Mouse (Mus musculus) forebrain, embryonic 12.5 days (tissue): ENCODE measurements at regions not wholly inside any gene's neighbourhood (a gene's known extent, or its start where the extent isn't known, plus 50 kb on each side); places are given as distances from the start of the nearest gene placed in this dataset.

Experiments
- ATAC-seq: fragments of 200-750 bp; cut with Nextera tagmentation; 2 replicates; pipeline ENCODE4 v1.8.0; 2017; ENCODE audit warnings: moderate TSS enrichment; ENCODE audit not compliant: low FRiP score
- H3K27ac ChIP-seq: fragments of 300-500 bp; sonication (generic); 2 replicates; pipeline ENCODE4 v1.5.1; 2016; ENCODE audit warnings: mild to moderate bottlenecking
- H3K27me3 ChIP-seq: fragments of 300-500 bp; sonication (generic); 2 replicates; pipeline ENCODE4 v1.6.1; 2016; ENCODE audit warnings: mild to moderate bottlenecking
- H3K36me3 ChIP-seq: fragments of 300-500 bp; sonication (generic); replicated peaks from 2 replicates; pipeline ENCODE4 v1.6.1; 2016; ENCODE audit warnings: mild to moderate bottlenecking
- H3K4me1 ChIP-seq: fragments of 300-500 bp; sonication (generic); 2 replicates; pipeline ENCODE4 v1.6.1; 2016
- H3K4me2 ChIP-seq: fragments of 300-500 bp; sonication (generic); 2 replicates; pipeline ENCODE4 v1.6.1; 2016; ENCODE audit warnings: mild to moderate bottlenecking, moderate library complexity
- H3K4me3 ChIP-seq: fragments of 300-500 bp; sonication (generic); replicated peaks from 2 replicates; pipeline ENCODE4 v1.5.1; 2016; ENCODE audit warnings: mild to moderate bottlenecking
- H3K9ac ChIP-seq: fragments of 300-500 bp; sonication (generic); 2 replicates; pipeline ENCODE4 v1.6.1; 2016; ENCODE audit warnings: mild to moderate bottlenecking
- H3K9me3 ChIP-seq: fragments of 300-500 bp; sonication (generic); 2 replicates; pipeline ENCODE4 v1.6.1; 2016
- WGBS: fragments of 180-500 bp; shearing (Covaris S2); methylation state at CpG from one replicate; pipeline ENCODE4 v1.1.7; 2016; 5-methylcytosine and 5-hydroxymethylcytosine counted together

DNA sequence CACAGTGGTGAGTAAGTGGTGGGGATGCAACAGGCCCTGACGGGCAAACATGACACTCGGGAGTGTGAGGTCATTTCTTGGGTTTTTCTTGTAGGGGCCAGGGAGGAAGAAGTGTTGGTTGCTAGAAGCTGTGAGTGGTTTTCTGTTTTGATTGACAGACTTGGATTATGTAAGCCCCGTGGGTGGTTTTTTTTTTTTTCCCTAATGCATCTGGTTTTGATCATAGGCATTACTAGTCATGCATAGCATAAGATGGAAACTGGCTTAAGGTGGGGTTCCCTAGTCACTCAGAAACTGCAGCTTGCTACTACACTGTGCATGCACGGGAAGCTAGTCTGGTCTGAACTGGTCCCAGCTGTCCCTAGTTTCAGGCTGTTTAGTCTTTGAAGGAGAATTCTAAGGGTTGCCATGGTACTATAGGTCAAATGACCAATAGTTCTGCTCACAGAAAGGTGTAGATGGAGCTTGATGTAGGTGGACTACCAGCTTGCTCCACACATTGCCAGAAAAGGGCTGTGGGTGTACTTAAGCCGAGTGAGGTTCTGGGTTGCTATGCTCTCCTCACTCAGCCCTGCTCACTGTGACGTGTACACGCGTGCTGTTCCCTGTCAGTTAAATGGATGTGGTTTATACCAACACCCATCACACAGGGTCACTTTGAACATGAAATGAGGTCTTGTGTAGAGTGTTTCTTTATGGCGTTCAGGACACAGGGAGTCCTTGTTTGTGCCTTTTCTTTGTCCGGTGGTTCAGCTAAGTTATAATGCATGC lies 301.9 kb downstream of the Fut8 start:
- Histone ChIP-seq H3K4me2 (no peak overlapping the region), H3K4me1 (no peaks in the 10 kb centered on the region), H3K27ac (no peak overlapping the region), H3K27me3 (no peaks in the 10 kb centered on the region), H3K36me3 (no peaks in the 10 kb centered on the region), H3K4me3 (no peak overlapping the region), H3K9ac (no peak overlapping the region), H3K9me3 (no peaks in the 10 kb centered on the region)
- ATAC-seq, result no peak
- WGBS, result 87% methylated on average over 10 of the region's 10 CpGs

DNA sequence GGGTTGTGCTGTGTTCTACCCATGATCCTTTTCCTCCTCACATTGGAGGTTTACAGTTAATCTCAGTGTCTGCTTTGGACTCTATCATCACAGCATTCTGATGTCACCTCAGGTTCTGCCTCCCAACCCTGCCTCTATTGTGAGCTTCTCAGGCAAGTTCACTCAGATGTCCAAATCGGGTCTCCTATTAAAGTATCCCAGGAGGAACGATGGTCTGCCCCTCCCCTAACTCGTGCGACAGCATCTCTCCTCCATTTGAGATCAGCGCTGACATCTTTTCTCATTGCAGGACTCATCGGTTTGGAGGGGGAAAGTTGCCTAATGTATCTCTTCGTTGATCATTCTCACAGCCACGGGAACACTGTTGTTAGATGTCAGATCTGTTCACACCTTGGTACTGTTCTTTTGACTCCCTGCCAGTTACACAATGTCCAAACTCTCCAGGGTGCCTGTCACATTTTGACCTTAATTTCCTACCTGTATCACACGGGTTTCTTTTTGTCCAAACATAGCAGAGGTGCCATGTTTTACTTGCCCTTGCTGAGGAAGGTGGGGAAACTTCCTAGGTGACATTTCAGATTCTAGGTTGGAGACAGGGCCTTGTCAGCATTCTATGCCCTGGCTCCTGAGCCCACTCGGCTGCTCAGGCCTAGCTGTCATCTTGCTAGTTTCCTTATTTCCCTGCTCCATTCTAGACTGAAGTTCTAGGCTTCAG lies 303.3 kb downstream of the Fut8 start:
- 88% methylated on average over 10 of the region's 10 CpGs for WGBS
- H3K4me1 ChIP-seq, result no peaks in the 10 kb centered on the region
- H3K9ac ChIP-seq, result no peak overlapping the region
- no peak overlapping the region for H3K4me2 ChIP-seq
- H3K36me3 ChIP-seq, result no peaks in the 10 kb centered on the region
- no peaks in the 10 kb centered on the region for H3K9me3 ChIP-seq
- no peaks in the 10 kb centered on the region for H3K27me3 ChIP-seq
- H3K27ac ChIP-seq, result no peak overlapping the region
- no peak for ATAC-seq
- no peak overlapping the region for H3K4me3 ChIP-seq

DNA sequence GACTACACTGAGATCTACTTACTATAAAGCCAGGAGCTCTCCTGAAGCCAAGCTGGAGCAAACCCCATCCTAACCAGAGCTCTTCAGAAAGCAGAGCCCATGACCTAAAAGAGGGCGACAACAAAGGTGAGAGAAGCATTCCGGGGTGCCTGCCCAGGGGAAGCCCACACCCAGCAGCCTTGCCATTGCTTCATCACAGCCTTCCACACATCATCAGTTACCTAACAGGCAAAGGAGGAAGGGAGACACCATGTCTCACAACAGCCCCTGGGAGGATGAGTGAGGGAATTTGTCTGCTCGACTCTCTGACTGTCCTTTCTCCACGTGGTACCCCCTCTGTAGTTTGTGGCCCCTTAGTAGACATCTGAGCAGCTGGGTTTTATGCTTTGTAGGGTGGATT lies 303.9 kb downstream of the Fut8 start:
- WGBS, result 86% methylated on average over 4 of the region's 4 CpGs
- H3K27ac ChIP-seq, result no peak overlapping the region
- no peak overlapping the region for H3K4me2 ChIP-seq
- H3K27me3 ChIP-seq, result no peaks in the 10 kb centered on the region
- no peak overlapping the region for H3K4me3 ChIP-seq
- no peaks in the 10 kb centered on the region for H3K4me1 ChIP-seq
- no peak for ATAC-seq
- H3K36me3 ChIP-seq, result no peaks in the 10 kb centered on the region
- H3K9me3 ChIP-seq, result no peaks in the 10 kb centered on the region
- H3K9ac ChIP-seq, result no peak overlapping the region

DNA sequence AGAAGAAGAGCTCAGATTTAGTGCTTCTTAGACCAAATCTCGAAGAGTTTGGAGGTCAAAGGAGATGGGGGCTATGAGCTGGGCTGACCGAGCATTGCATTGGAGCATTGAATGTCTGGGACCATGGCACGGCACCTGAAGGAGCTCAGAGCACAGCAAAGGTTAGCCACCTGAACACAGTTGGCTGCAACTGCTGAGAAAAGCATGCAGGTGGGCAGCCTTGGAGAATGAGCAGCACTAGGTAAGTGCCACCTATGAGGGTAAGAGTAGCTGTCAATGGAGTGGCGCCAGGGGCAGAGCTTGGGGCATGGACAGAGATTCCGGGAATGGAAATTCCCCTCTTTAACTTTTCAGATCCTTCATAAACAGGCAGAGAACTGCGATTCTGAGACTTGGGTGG lies 305.7 kb downstream of the Fut8 start:
- Histone ChIP-seq H3K36me3 (no peaks in the 10 kb centered on the region), H3K9me3 (no peaks in the 10 kb centered on the region), H3K4me2 (no peak overlapping the region), H3K27me3 (no peaks in the 10 kb centered on the region), H3K9ac (no peak overlapping the region), H3K4me3 (no peak overlapping the region), H3K27ac (no peak overlapping the region), H3K4me1 (no peaks in the 10 kb centered on the region)
- ATAC-seq, result no peak
- 88% methylated on average over 6 of the region's 6 CpGs for WGBS

DNA sequence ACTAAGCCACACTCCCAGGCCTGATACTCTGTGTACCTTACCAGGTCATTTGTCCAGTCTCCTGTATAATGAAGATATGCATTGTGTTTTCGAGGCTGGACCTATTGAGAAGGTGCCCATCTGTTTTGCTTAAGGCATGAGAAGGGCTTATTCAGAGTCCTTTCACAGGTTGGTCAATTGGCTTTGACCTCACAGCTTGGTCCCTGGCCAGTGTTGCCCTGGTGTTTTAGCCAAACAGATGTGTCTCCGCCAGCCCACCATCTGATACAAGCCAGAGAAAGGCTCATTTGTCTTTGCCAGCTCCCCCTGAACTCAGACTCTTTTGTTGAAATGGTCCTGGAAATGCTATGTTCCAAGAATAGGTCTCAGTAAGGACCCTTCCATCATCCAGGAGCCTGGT lies 308.2 kb downstream of the Fut8 start:
- H3K4me1 ChIP-seq, result no peaks in the 10 kb centered on the region
- 63% methylated on average over 2 of the region's 2 CpGs for WGBS
- H3K4me2 ChIP-seq, result no peak overlapping the region
- no peaks in the 10 kb centered on the region for H3K27me3 ChIP-seq
- no peaks in the 10 kb centered on the region for H3K9me3 ChIP-seq
- no peak overlapping the region for H3K9ac ChIP-seq
- no peak overlapping the region for H3K4me3 ChIP-seq
- no peak overlapping the region for H3K27ac ChIP-seq
- no peak for ATAC-seq
- no peaks in the 10 kb centered on the region for H3K36me3 ChIP-seq

DNA sequence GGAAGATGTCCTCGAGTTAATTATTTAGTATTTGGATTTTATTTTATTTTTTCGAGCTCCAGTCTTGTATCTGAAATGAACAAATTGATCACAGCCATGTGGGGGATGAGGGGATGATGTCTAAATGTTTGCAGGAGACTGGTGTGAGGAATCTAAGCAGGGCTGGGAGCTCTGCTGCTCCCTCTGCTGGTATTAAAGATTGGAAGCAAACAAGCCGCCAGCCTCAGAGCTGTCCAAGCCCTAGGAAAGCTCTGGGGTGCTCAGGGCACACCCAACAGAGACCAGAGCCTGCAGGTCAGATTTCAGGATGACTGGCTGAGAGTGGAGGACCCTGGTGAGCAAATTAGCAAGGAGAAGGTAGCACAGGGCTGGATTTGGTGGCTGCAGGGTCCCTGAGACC lies 330.4 kb downstream of the Fut8 start:
- ATAC-seq, result peak; percentile 75
- Histone ChIP-seq H3K4me2 (no peak overlapping the region), H3K36me3 (no peaks in the 10 kb centered on the region), H3K9ac (no peak overlapping the region), H3K4me1 (peaks cover 5% of the 10 kb centered on the region; the same call in 1 of the 2 replicates), H3K27ac (no peak overlapping the region), H3K9me3 (no peaks in the 10 kb centered on the region), H3K4me3 (no peak overlapping the region), H3K27me3 (no peaks in the 10 kb centered on the region)
- 8% methylated on average over 3 of the region's 3 CpGs for WGBS

DNA sequence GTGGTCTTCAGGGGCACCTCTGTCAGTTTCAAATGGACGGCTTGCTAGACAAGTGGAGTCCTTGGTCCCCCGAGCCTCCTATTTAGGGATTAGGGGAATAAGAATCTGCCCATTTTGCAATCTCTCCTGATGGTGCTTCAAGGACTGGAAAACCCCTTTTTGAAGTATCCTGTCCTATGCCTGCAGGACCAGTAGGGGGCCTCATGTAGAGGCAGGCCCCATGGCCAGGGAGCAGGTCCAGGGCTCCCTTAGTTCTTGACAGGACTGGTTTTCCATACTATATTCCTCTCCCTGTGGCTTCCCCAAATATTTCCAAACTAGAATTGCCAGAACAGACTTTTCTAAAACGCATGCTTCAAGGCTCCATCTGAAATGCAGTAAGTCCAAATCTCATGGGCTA lies 332.6 kb downstream of the Fut8 start:
- no peak overlapping the region for H3K9ac ChIP-seq
- H3K4me2 ChIP-seq, result no peak overlapping the region
- 79% methylated on average over 3 of the region's 3 CpGs for WGBS
- H3K9me3 ChIP-seq, result no peaks in the 10 kb centered on the region
- H3K36me3 ChIP-seq, result no peaks in the 10 kb centered on the region
- no peaks in the 10 kb centered on the region for H3K27me3 ChIP-seq
- no peak overlapping the region for H3K27ac ChIP-seq
- peaks cover 5% of the 10 kb centered on the region; the same call in 1 of the 2 replicates for H3K4me1 ChIP-seq
- H3K4me3 ChIP-seq, result no peak overlapping the region
- no peak for ATAC-seq

DNA sequence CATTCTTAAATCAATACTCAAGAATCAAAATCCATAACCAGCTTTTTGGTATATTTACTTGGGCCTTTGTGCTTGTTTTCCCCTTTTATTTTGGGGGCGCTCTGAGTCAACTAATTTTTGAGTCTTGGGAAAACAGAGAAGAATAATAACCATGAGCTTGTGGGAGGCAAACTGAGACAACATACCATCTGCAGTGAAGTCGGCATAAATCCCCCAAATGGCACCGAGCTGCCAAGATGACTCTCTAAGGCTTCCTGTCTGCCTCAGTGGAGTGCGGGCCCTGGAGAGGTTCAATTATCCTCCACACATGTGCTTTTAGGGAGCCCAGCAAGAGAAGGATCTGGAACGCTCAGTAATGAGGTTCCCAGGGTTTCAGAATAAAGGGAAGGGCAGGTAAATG lies 333.1 kb downstream of the Fut8 start:
- Histone ChIP-seq H3K27me3 (no peaks in the 10 kb centered on the region), H3K4me1 (peaks cover 5% of the 10 kb centered on the region; the same call in 1 of the 2 replicates), H3K27ac (no peak overlapping the region), H3K9me3 (no peaks in the 10 kb centered on the region), H3K4me2 (no peak overlapping the region), H3K9ac (no peak overlapping the region), H3K4me3 (no peak overlapping the region), H3K36me3 (no peaks in the 10 kb centered on the region)
- 75% methylated on average over 5 of the region's 5 CpGs for WGBS
- ATAC-seq, result no peak

DNA sequence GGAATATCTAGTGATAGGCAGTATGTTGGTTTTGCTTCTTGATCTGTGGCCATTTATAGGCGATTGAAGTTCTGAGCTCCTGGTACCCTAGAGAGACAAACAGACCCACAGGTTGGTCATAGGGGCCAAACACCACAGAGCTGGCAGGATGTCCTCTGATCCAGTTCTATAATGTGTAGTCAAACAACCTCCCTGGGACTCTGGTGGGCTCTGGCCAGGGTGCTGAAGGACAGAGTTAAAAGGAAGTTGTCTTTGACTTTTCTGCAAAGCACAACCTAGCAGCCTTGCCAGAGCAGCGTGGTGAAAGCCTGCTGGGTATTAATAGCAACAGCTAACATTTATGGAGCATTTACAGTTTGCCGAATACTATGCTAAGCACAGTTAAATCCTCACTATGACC lies 337.1 kb downstream of the Fut8 start:
- ATAC-seq, result no peak
- Histone ChIP-seq H3K36me3 (no peaks in the 10 kb centered on the region), H3K27me3 (no peaks in the 10 kb centered on the region)

DNA sequence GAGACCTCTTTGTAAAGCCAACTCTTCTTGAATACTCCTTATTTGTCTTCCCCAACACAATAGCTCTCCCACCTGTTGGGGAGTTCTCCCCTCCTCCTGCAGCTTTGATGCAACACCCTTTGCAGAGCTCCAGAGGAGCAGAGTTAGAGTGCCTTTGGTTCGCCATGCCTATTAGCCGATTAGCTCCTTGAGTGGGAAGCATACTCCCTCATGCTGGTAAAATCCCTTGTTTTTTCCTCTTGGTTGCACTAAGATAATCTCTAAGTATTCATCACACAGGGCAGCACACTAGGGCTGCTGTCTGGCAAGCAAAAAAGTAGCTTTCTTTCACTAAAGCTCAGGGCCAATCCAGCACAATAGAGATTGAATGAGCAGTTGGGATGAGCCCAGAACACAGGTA lies 350.4 kb downstream of the Fut8 start:
- H3K4me1 ChIP-seq, result peaks cover 7% of the 10 kb centered on the region; the same call in 1 of the 2 replicates
- H3K9me3 ChIP-seq, result no peaks in the 10 kb centered on the region
- H3K27ac ChIP-seq, result no peak overlapping the region
- no peak overlapping the region for H3K4me2 ChIP-seq
- no peak for ATAC-seq
- H3K4me3 ChIP-seq, result no peak overlapping the region
- 13% methylated on average over 2 of the region's 2 CpGs for WGBS
- H3K27me3 ChIP-seq, result no peaks in the 10 kb centered on the region
- H3K36me3 ChIP-seq, result no peaks in the 10 kb centered on the region
- no peak overlapping the region for H3K9ac ChIP-seq

More for the DNA sequence above, 337.1 kb downstream of the Fut8 start:
- WGBS, result 65% methylated on average over 3 of the region's 3 CpGs
- H3K4me1 ChIP-seq, result peaks cover 5% of the 10 kb centered on the region; the same call in 1 of the 2 replicates
- no peak overlapping the region for H3K27ac ChIP-seq
- no peak overlapping the region for H3K4me2 ChIP-seq
- H3K4me3 ChIP-seq, result no peak overlapping the region
- no peaks in the 10 kb centered on the region for H3K9me3 ChIP-seq
- no peak overlapping the region for H3K9ac ChIP-seq

DNA sequence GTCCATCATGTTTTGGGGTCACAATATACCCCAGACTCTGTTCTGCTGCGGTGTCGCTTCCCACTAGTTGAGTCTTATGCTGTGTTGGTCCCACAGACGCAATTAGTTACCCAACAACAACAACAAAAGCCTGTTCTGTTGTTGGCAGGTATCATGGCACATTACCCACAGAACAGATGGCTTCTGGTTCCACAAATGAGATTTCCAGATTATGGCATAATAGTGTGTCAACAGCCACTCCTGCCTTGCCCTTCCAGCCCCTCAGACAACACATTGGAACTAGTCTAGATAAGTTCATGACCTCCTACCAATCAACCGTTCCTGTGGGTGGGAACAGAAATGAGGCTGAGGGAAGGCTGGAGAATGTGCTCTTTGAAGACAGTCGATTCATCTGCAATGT lies 351.5 kb downstream of the Fut8 start:
- Histone ChIP-seq H3K27me3 (no peaks in the 10 kb centered on the region), H3K4me3 (no peak overlapping the region), H3K4me2 (no peak overlapping the region), H3K27ac (no peak overlapping the region), H3K36me3 (no peaks in the 10 kb centered on the region), H3K4me1 (peaks cover 7% of the 10 kb centered on the region; the same call in 1 of the 2 replicates), H3K9ac (no peak overlapping the region), H3K9me3 (no peaks in the 10 kb centered on the region)
- no peak for ATAC-seq
- WGBS, result 73% methylated on average over 5 of the region's 5 CpGs

DNA sequence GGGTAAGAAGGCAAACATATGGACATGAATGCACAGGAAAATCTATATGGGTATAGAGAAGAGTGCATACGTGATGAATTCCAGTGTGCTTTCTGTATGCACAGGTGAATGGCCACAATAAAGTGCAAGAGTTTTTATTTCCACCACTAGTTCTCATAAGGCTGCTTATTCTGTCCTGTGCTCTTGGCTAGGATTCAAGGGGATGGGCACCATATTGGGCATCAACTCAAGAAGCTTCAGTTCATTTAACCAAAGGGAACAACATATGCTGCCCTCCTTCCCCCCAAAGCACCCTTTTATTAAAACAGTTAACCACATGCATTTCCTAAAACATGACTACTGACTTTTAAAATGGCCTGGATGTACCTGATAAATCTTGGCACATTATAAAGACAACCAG lies 356.2 kb downstream of the Fut8 start:
- H3K9me3 ChIP-seq, result no peaks in the 10 kb centered on the region
- 88% methylated on average over 1 of the region's 1 CpGs for WGBS
- ATAC-seq, result no peak

DNA sequence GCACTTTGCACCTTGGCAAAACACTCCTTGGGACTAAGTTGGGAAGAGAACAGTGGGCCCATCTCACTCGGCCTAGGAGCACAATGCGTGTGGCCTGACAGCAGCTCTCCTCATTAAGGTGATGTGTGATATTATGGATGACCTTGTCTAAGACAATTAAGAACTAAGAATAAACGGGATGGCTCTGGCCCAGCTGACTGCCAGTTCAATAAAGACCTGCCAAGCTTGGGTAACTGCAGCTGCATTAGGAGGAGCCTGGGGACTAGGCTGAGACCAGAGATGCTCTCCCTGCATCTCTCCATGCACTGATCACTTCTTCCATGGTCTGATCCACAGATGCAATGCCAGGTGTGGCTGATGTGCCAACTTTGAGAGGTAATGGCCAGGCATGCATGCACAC lies 356.7 kb downstream of the Fut8 start:
- H3K4me2 ChIP-seq, result no peak overlapping the region
- H3K4me1 ChIP-seq, result peaks cover 13% of the 10 kb centered on the region; the same call in 1 of the 2 replicates
- ATAC-seq, result no peak

More for the DNA sequence above, 356.2 kb downstream of the Fut8 start:
- H3K4me1 ChIP-seq, result peaks cover 13% of the 10 kb centered on the region; the same call in 1 of the 2 replicates
- no peaks in the 10 kb centered on the region for H3K36me3 ChIP-seq
- H3K4me3 ChIP-seq, result no peak overlapping the region
- no peak overlapping the region for H3K4me2 ChIP-seq
- H3K27ac ChIP-seq, result no peak overlapping the region
- no peaks in the 10 kb centered on the region for H3K27me3 ChIP-seq
- no peak overlapping the region for H3K9ac ChIP-seq

More for the DNA sequence above, 356.7 kb downstream of the Fut8 start:
- Histone ChIP-seq H3K4me3 (no peak overlapping the region), H3K9me3 (no peaks in the 10 kb centered on the region), H3K9ac (no peak overlapping the region), H3K27ac (no peak overlapping the region), H3K36me3 (no peaks in the 10 kb centered on the region), H3K27me3 (no peaks in the 10 kb centered on the region)
- 68% methylated on average over 3 of the region's 3 CpGs for WGBS
